Mouse (Mus musculus) olfactory bulb, adult 2 months (tissue): Measurements from ENCODE around the gene Ptprn2.

ENCODE experiments used
- CTCF ChIP-seq: fragments of 200-500 bp; IDR thresholded peaks from 2 replicates; pipeline ENCODE4 v1.5.1; 2012; ENCODE audit warnings: low read depth, mild to moderate bottlenecking, low read length, moderate library complexity; ENCODE audit not compliant: insufficient read depth
- POLR2A ChIP-seq: fragments of 200-500 bp; IDR thresholded peaks from 2 replicates; pipeline ENCODE4 v1.6.1; 2012; ENCODE audit warnings: mild to moderate bottlenecking, low read depth, low read length, moderate library complexity; ENCODE audit not compliant: insufficient read depth

DNA sequence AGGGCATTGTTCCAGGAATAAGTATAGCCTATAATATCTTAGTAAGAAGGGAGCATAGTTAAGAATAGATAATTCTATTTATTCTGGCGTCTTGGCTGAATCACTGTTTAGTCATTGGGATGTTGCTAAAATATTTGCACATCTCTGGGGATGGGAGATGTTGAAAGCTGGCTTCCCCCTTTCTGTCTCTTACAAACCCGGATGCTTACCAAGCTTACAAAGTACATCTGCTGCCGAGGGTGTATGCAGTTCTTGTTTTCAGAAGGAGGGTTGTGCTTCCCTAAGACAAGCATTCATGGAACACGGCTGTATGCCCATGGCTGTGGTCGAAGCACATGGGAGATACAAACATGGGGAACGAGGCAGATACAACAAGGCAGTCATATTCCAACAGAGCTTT is 642.0 kb downstream of the Ptprn2 start:
- no peak for TF ChIP-seq POLR2A
- TF ChIP-seq CTCF, result no peak
